Mouse (Mus musculus) megakaryocyte, embryonic 14.5 days (primary cell): ENCODE measurements around the gene Man1c1. TPM values are rescaled to one million over a fixed set of nuclear protein-coding genes. Genes with fewer than 3 reads are reported as not detected.

Experiments
- H3K27me3 ChIP-seq: replicated peaks from 2 replicates; pipeline ENCODE3; 2012; ENCODE audit warnings: inconsistent platforms
- H3K36me3 ChIP-seq: replicated peaks from 2 replicates; pipeline ENCODE3; 2012; ENCODE audit warnings: low read length, inconsistent platforms, mixed read lengths
- H3K4me1 ChIP-seq: 2 replicates; pipeline ENCODE4 v1.6.1; 2012; ENCODE audit warnings: inconsistent platforms
- H3K4me3 ChIP-seq: replicated peaks from 2 replicates; pipeline ENCODE3; 2012; ENCODE audit warnings: moderate library complexity, mild to moderate bottlenecking, inconsistent platforms
- H3K9me3 ChIP-seq: 2 replicates; pipeline ENCODE4 v1.6.1; 2012; ENCODE audit warnings: inconsistent platforms
- FLI1 ChIP-seq: IDR thresholded peaks from 2 replicates; pipeline ENCODE4 v1.6.1; 2012; ENCODE audit warnings: low read length, inconsistent platforms, mixed read lengths
- GATA1 ChIP-seq: IDR thresholded peaks from 3 replicates; pipeline ENCODE4 v1.6.1; 2012; ENCODE audit warnings: mixed read lengths, low read length, inconsistent platforms, borderline replicate concordance
- polyA plus RNA-seq: library from polyadenylated mRNA; stranded (reverse); fragments of >175 nt; gene quantifications from 2 replicates; pipeline ENCODE4 v1.2.3, GENCODE M21; 2012; ENCODE audit warnings: low replicate concordance; ENCODE audit not compliant: insufficient read depth

The Man1c1 gene
- polyA plus RNA-seq, 1 experiment = 5.9 TPM

DNA sequence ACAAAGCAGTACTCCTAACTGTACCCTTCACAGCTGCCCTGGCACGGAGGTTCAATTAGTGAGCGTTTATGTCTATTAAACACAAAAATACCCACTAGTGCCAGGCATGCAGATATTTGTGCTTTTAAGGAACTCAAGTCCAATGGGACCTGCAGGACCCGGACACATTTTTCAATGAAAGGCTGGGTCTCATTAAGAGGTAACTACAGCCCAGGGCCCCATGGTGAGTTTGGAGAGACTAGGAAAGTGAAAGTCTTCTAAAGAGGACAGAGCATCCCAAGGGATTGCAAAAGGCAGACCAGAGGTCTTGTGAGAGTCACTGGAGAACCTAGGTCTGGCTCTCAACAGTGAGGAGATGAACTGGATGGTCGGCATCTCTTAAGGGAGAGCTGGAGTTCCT lies 170.7 kb downstream of the Man1c1 start:
- TF ChIP-seq FLI1 = no peak
- no peak for TF ChIP-seq GATA1
- peak overlapping the region; percentile 97 for H3K4me3 ChIP-seq
- H3K9me3 ChIP-seq = no peaks in the 10 kb centered on the region
- H3K36me3 ChIP-seq = peaks cover 37% of the 10 kb centered on the region
- no peaks in the 10 kb centered on the region for H3K27me3 ChIP-seq
- H3K4me1 ChIP-seq = peaks cover 54% of the 10 kb centered on the region

GRCm38 (mm10) chr4:134532928-134533327 lies 171.2 kb downstream of the Man1c1 start:
- H3K4me3 ChIP-seq = peak overlapping the region; percentile 80
- no peaks in the 10 kb centered on the region for H3K9me3 ChIP-seq
- H3K4me1 ChIP-seq = peaks cover 54% of the 10 kb centered on the region
- TF ChIP-seq FLI1 = no peak
- no peak for TF ChIP-seq GATA1
- H3K27me3 ChIP-seq = no peaks in the 10 kb centered on the region
- H3K36me3 ChIP-seq = peaks cover 42% of the 10 kb centered on the region

DNA sequence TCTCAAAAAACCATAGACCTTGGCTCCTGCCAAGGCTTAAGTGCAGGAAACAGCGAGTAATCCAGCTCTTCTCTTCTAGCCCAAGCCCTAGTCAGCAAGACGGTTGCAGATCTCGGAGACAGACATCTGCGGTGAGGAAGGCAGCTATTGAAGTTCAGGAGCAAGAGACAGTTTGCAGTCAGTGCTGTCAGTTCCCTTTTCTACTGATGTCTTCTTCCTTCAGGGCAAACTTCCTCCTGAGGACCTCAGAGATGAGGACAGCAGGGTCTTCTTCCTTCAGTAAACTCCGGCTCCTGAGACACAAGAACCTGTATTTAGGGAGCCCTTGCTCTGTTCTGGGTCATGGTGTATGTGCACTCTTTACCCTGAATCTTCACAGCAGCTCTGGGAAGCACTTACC lies 177.9 kb downstream of the Man1c1 start:
- peaks cover 92% of the 10 kb centered on the region for H3K36me3 ChIP-seq
- no peak for TF ChIP-seq FLI1
- TF ChIP-seq GATA1 = no peak

DNA sequence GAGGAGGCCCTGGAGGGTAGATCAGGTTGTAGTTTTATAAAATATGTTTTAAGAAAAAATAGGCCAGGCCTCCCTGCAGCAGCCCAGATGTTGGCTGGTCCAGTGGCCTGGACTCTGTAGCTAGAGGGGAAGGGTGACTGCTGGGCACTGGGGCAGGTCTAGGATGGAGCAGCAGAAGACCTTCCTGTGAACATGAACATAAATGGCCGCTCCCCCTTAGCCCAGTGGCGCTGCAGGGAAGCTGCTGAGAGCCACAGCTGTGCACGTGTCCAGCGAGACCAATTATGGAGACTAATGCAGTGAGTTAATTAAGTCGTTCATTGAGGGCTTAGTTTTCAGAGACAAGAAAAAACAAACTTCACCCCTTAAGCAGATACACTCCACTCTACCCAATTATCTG lies 178.3 kb downstream of the Man1c1 start:
- no peaks in the 10 kb centered on the region for H3K9me3 ChIP-seq
- no peak overlapping the region for H3K4me3 ChIP-seq
- TF ChIP-seq GATA1 (no peak), FLI1 (no peak)
- H3K4me1 ChIP-seq = peaks cover 22% of the 10 kb centered on the region
- no peaks in the 10 kb centered on the region for H3K27me3 ChIP-seq
- H3K36me3 ChIP-seq = peaks cover 91% of the 10 kb centered on the region

More for the DNA sequence above, 177.9 kb downstream of the Man1c1 start:
- Histone ChIP-seq H3K4me1 (peaks cover 25% of the 10 kb centered on the region), H3K27me3 (no peaks in the 10 kb centered on the region), H3K9me3 (no peaks in the 10 kb centered on the region), H3K4me3 (no peak overlapping the region)

DNA sequence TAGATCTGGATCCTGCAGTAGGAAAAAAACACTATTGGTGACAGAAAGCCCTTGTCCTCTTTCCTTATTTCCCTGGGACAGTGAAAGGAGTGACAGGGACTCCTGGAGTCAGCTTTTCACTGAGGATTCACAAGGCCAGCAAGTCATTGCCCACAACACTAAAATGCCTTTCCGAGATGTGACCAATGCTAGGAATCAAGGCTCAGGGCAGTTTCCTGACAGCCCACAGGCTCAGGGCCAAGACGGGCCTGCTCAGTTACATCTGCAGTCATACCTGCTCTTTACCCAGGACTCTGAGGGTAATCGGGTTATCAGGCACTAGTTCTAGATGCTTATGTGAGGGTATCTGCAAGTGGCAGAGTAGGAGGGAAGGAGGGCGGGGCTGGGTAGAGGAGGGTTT lies 180.6 kb downstream of the Man1c1 start:
- TF ChIP-seq FLI1 = no peak
- no peak for TF ChIP-seq GATA1
- no peaks in the 10 kb centered on the region for H3K27me3 ChIP-seq
- peaks cover 15% of the 10 kb centered on the region for H3K4me1 ChIP-seq
- no peak overlapping the region for H3K4me3 ChIP-seq
- H3K9me3 ChIP-seq = no peaks in the 10 kb centered on the region
- H3K36me3 ChIP-seq = peaks cover 74% of the 10 kb centered on the region

- no peaks in the 10 kb centered on the region for H3K9me3 ChIP-seq
- H3K4me3 ChIP-seq = no peak overlapping the region
- peaks cover 43% of the 10 kb centered on the region for H3K4me1 ChIP-seq
- H3K27me3 ChIP-seq = no peaks in the 10 kb centered on the region
- peaks cover 44% of the 10 kb centered on the region for H3K36me3 ChIP-seq
- TF ChIP-seq GATA1 = no peak
- TF ChIP-seq FLI1 = no peak
Measured at GRCm38 (mm10) chr4:134519281-134519680, 184.8 kb downstream of the Man1c1 start.

DNA sequence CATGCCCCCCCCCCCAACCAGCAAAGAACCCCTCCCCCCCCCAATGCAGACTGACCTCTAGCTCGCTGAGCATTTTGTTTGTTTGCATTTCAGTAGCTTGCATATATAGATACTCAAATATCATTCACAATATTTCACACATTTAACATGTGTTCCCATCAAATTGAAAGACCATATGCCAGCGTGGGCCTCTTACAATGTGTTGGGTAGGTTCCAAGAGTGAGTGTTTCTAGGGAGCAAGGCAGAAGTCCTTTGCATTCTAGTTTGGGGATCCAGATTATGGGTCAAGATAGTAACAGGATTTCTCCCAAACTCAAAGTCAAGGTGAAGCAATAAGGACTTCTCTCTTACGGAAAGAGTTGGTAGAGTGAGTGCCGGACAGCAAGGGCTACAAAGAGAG lies 185.5 kb downstream of the Man1c1 start:
- peaks cover 41% of the 10 kb centered on the region for H3K36me3 ChIP-seq
- no peaks in the 10 kb centered on the region for H3K27me3 ChIP-seq
- TF ChIP-seq GATA1 (no peak), FLI1 (no peak)
- H3K4me3 ChIP-seq = no peak overlapping the region
- peaks cover 44% of the 10 kb centered on the region for H3K4me1 ChIP-seq
- no peaks in the 10 kb centered on the region for H3K9me3 ChIP-seq

DNA sequence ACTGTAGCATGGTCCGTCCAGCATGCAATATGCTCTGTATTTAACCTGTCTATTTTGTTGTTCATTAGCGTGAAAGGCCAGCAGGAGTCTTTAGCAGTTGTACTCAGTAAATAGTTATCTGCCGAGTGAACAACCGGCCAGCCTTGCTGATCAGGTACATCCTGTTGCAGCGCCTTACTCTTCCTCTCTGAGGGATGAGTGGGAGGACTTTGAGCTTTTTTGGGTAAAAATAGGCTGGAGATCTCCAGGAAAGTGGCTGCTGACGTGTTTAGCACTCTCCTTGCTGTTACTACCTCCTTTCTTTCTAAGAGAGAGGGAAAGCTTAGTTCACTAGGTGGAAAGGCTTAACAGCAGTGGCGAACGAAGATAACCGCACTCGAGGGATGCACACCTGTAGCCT lies 186.4 kb downstream of the Man1c1 start:
- no peaks in the 10 kb centered on the region for H3K9me3 ChIP-seq
- H3K4me1 ChIP-seq = peaks cover 39% of the 10 kb centered on the region
- H3K4me3 ChIP-seq = no peak overlapping the region
- peaks cover 33% of the 10 kb centered on the region for H3K36me3 ChIP-seq
- TF ChIP-seq FLI1 (no peak), GATA1 (no peak)
- no peaks in the 10 kb centered on the region for H3K27me3 ChIP-seq

GRCm38 (mm10) chr4:134516981-134517380 lies 187.1 kb downstream of the Man1c1 start:
- no peaks in the 10 kb centered on the region for H3K27me3 ChIP-seq
- H3K4me1 ChIP-seq = peaks cover 39% of the 10 kb centered on the region
- TF ChIP-seq FLI1 = no peak
- TF ChIP-seq GATA1 = no peak
- H3K9me3 ChIP-seq = no peaks in the 10 kb centered on the region
- H3K36me3 ChIP-seq = peaks cover 30% of the 10 kb centered on the region
- H3K4me3 ChIP-seq = no peak overlapping the region

GRCm38 (mm10) chr4:134515614-134516013 lies 188.5 kb downstream of the Man1c1 start:
- no peaks in the 10 kb centered on the region for H3K27me3 ChIP-seq
- H3K4me3 ChIP-seq = no peak overlapping the region
- H3K9me3 ChIP-seq = no peaks in the 10 kb centered on the region
- peaks cover 49% of the 10 kb centered on the region for H3K4me1 ChIP-seq
- TF ChIP-seq FLI1 = no peak
- peaks cover 21% of the 10 kb centered on the region for H3K36me3 ChIP-seq
